Mouse (Mus musculus) MEL (cell line): Measurements from ENCODE around the gene Lsamp. TPM values are rescaled to one million over a fixed set of nuclear protein-coding genes. Genes with fewer than 3 reads are reported as not detected.

Source experiments
- DNase-seq: peaks from one replicate; pipeline ENCODE4 v3.0.0; 2011; ENCODE audit warnings: low read depth, low spot score
- H3K27ac ChIP-seq: 2 replicates; pipeline ENCODE4 v1.5.1; 2012; ENCODE audit warnings: low read depth, mild to moderate bottlenecking, control low read depth, low read length, moderate library complexity; ENCODE audit not compliant: control insufficient read depth
- H3K27me3 ChIP-seq, 2 experiments: fragments of 150-350 bp in 1 of 2; sonication (generic) in 1 of 2; 2 replicates each; pipeline ENCODE4 v1.6.1; 2012; ENCODE audit warnings: low read length in 2 of 2, mild to moderate bottlenecking in 2 of 2, improper control_type of control experiment in 1 of 2, moderate library complexity in 1 of 2; ENCODE audit not compliant: insufficient read depth in 2 of 2, control insufficient read depth in 1 of 2
- H3K36me3 ChIP-seq, 2 experiments: 2 replicates each; pipeline ENCODE4 v1.6.1; 2012 to 2014; ENCODE audit warnings: low read length in 2 of 2, improper control_type of control experiment in 1 of 2, inconsistent platforms in 1 of 2, mild to moderate bottlenecking in 1 of 2; ENCODE audit not compliant: insufficient read depth in 2 of 2, control insufficient read depth in 1 of 2
- H3K4me1 ChIP-seq, 2 experiments: fragments of 150-350 bp in 1 of 2; sonication (generic) in 1 of 2; 2 replicates each; pipeline ENCODE4 v1.6.1; 2012; ENCODE audit warnings: low read length in 2 of 2, improper control_type of control experiment in 1 of 2, mild to moderate bottlenecking in 1 of 2; ENCODE audit not compliant: insufficient read depth in 2 of 2, control insufficient read depth in 1 of 2
- H3K4me3 ChIP-seq, 2 experiments: fragments of 150-350 bp in 1 of 2; sonication (generic) in 1 of 2; 2 replicates each; pipeline ENCODE4 v1.5.1; 2012; ENCODE audit warnings: low read depth in 2 of 2, low read length in 2 of 2, mild to moderate bottlenecking in 2 of 2, moderate library complexity in 2 of 2, control low read depth in 1 of 2, improper control_type of control experiment in 1 of 2; ENCODE audit not compliant: control insufficient read depth in 1 of 2, insufficient read depth in 1 of 2
- H3K79me2 ChIP-seq: 2 replicates; pipeline ENCODE4 v1.6.1; 2012; ENCODE audit warnings: mild to moderate bottlenecking, low read length, moderate library complexity; ENCODE audit not compliant: control insufficient read depth, poor library complexity, insufficient read depth
- H3K9ac ChIP-seq: 2 replicates; pipeline ENCODE4 v1.6.1; 2012; ENCODE audit warnings: low read depth, mild to moderate bottlenecking, control low read depth, low read length, moderate library complexity; ENCODE audit not compliant: control insufficient read depth, poor library complexity, severe bottlenecking
- H3K9me3 ChIP-seq: fragments of 150-350 bp; sonication (generic); replicated peaks from 2 replicates; pipeline ENCODE4 v1.6.1; 2012; ENCODE audit warnings: mild to moderate bottlenecking, low read length, improper control_type of control experiment, moderate library complexity; ENCODE audit not compliant: insufficient read depth
- BHLHE40 ChIP-seq: IDR thresholded peaks from 2 replicates; pipeline ENCODE4 v1.6.1; 2012; ENCODE audit warnings: low read depth, mild to moderate bottlenecking, inconsistent platforms, low read length, improper control_type of control experiment, borderline replicate concordance
- CTCF ChIP-seq, 3 experiments: IDR thresholded peaks in 2 of 3; conservative IDR thresholded peaks in 1 of 3; 2 replicates each; pipeline ENCODE4 v1.5.1; 2011 to 2012; ENCODE audit warnings: low read length in 3 of 3, low read depth in 2 of 3, mild to moderate bottlenecking in 2 of 3, improper control_type of control experiment in 1 of 3, inconsistent platforms in 1 of 3, mixed read lengths in 1 of 3, moderate library complexity in 1 of 3; ENCODE audit not compliant: control insufficient read depth in 1 of 3, insufficient read depth in 1 of 3, poor library complexity in 1 of 3, severe bottlenecking in 1 of 3
- E2F4 ChIP-seq: IDR thresholded peaks from 2 replicates; pipeline ENCODE4 v1.6.1; 2011; ENCODE audit warnings: low read depth, low read length, improper control_type of control experiment, borderline replicate concordance
- ELF1 ChIP-seq: IDR thresholded peaks from 2 replicates; pipeline ENCODE4 v1.6.1; 2014; ENCODE audit warnings: low read depth, mild to moderate bottlenecking, inconsistent platforms, low read length, improper control_type of control experiment, moderate library complexity
- ETS1 ChIP-seq: IDR thresholded peaks from 2 replicates; pipeline ENCODE4 v1.6.1; 2012; ENCODE audit warnings: low read depth, mild to moderate bottlenecking, inconsistent platforms, low read length, improper control_type of control experiment, moderate library complexity
- GABPA ChIP-seq: IDR thresholded peaks from 2 replicates; pipeline ENCODE4 v1.6.1; 2012; ENCODE audit warnings: low read depth, mild to moderate bottlenecking, inconsistent platforms, low read length, improper control_type of control experiment, moderate library complexity
- HCFC1 ChIP-seq: IDR thresholded peaks from 2 replicates; pipeline ENCODE4 v1.6.1; 2012; ENCODE audit warnings: low read depth, mild to moderate bottlenecking, inconsistent platforms, low read length, improper control_type of control experiment, moderate library complexity
- KAT2A ChIP-seq: conservative IDR thresholded peaks from 2 replicates; pipeline ENCODE4 v1.6.1; 2012; ENCODE audit warnings: low read depth, low read length, improper control_type of control experiment, inconsistent platforms
- MAZ ChIP-seq: IDR thresholded peaks from 2 replicates; pipeline ENCODE4 v1.6.1; 2012; ENCODE audit warnings: low read depth, mild to moderate bottlenecking, inconsistent platforms, low read length, improper control_type of control experiment
- MXI1 ChIP-seq: IDR thresholded peaks from 2 replicates; pipeline ENCODE4 v1.6.1; 2011; ENCODE audit warnings: mild to moderate bottlenecking, low read depth, low read length, improper control_type of control experiment
- MYB ChIP-seq: IDR thresholded peaks from 2 replicates; pipeline ENCODE4 v1.6.1; 2011; ENCODE audit warnings: mild to moderate bottlenecking, low read depth, low read length, improper control_type of control experiment
- MYC ChIP-seq: IDR thresholded peaks from 2 replicates; pipeline ENCODE4 v1.6.1; 2011; ENCODE audit warnings: low read depth, mild to moderate bottlenecking, low read length, improper control_type of control experiment, moderate library complexity
- POLR2A ChIP-seq, 2 experiments: IDR thresholded peaks; 2 replicates each; pipeline ENCODE4 v1.6.1; 2011 to 2012; ENCODE audit warnings: low read length in 2 of 2, mild to moderate bottlenecking in 2 of 2, control low read depth in 1 of 2, improper control_type of control experiment in 1 of 2, low read depth in 1 of 2, moderate library complexity in 1 of 2; ENCODE audit not compliant: control insufficient read depth in 1 of 2, insufficient read depth in 1 of 2, poor library complexity in 1 of 2
- POLR2AphosphoS2 ChIP-seq: IDR thresholded peaks from 2 replicates; pipeline ENCODE4 v1.6.1; 2011; ENCODE audit warnings: low read length, improper control_type of control experiment
- POLR2AphosphoS5 ChIP-seq: IDR thresholded peaks from 2 replicates; pipeline ENCODE4 v1.6.1; 2012; ENCODE audit warnings: low read depth, borderline replicate concordance, mild to moderate bottlenecking, inconsistent platforms, low read length, moderate library complexity, mixed read lengths
- RAD21 ChIP-seq: IDR thresholded peaks from 2 replicates; pipeline ENCODE4 v1.6.1; 2011; ENCODE audit warnings: mild to moderate bottlenecking, low read depth, low read length, improper control_type of control experiment
- RCOR1 ChIP-seq: IDR thresholded peaks from 2 replicates; pipeline ENCODE4 v1.6.1; 2012; ENCODE audit warnings: low read depth, mild to moderate bottlenecking, inconsistent platforms, low read length, improper control_type of control experiment
- SMC3 ChIP-seq: IDR thresholded peaks from 2 replicates; pipeline ENCODE4 v1.6.1; 2011; ENCODE audit warnings: low read depth, low read length, improper control_type of control experiment
- TBP ChIP-seq: IDR thresholded peaks from 2 replicates; pipeline ENCODE4 v1.8.0; 2011; ENCODE audit warnings: low read depth, low read length, improper control_type of control experiment
- TCF12 ChIP-seq: IDR thresholded peaks from 2 replicates; pipeline ENCODE4 v1.6.1; 2014; ENCODE audit warnings: low read depth, mild to moderate bottlenecking, inconsistent platforms, low read length, improper control_type of control experiment, moderate library complexity
- USF2 ChIP-seq, 2 experiments: IDR thresholded peaks; 2 replicates each; pipeline ENCODE4 v1.6.1; 2011 to 2012; ENCODE audit warnings: improper control_type of control experiment in 2 of 2, low read length in 2 of 2, borderline replicate concordance in 1 of 2, inconsistent platforms in 1 of 2, low read depth in 1 of 2, mild to moderate bottlenecking in 1 of 2; ENCODE audit not compliant: insufficient read depth in 1 of 2
- ZKSCAN1 ChIP-seq: IDR thresholded peaks from 2 replicates; pipeline ENCODE4 v1.6.1; 2012; ENCODE audit warnings: low read depth, mild to moderate bottlenecking, inconsistent platforms, low read length, improper control_type of control experiment, moderate library complexity
- ZNF384 ChIP-seq: IDR thresholded peaks from 2 replicates; pipeline ENCODE4 v1.6.1; 2012; ENCODE audit warnings: low read depth, mild to moderate bottlenecking, inconsistent platforms, low read length, improper control_type of control experiment
- polyA plus RNA-seq, 2 experiments: library from polyadenylated mRNA; stranded (reverse) in 1 of 2; unstranded in 1 of 2; fragments of >175 nt in 1 of 2; fragments of >200 nt in 1 of 2; gene quantifications; 2 replicates each; pipeline versions ENCODE4 v1.2.1 to v1.2.4; 2012; ENCODE audit warnings: low replicate concordance in 2 of 2, low read depth in 1 of 2; ENCODE audit not compliant: insufficient read length in 2 of 2, insufficient read depth in 1 of 2, missing spikeins in 1 of 2
- total RNA-seq: library from RNA; depleted of rRNA; stranded (reverse); fragments of 300-350 nt; gene quantifications from 2 replicates; pipeline ENCODE4 v1.2.3, GENCODE M21; 2012

The Lsamp gene
- total and polyA plus RNA-seq, 3 experiments, result 0.42 TPM; not detected in 2

- Histone ChIP-seq H3K27me3 (no peaks in the 10 kb centered on the region), H3K4me1 (no peaks in the 10 kb centered on the region), H3K36me3 (no peaks in the 10 kb centered on the region), H3K4me3 (no peak overlapping the region), H3K9me3 (no peaks in the 10 kb centered on the region), H3K79me2 (no peaks in the 10 kb centered on the region), H3K27ac (no peak overlapping the region), H3K9ac (no peak overlapping the region)
- TF ChIP-seq E2F4, result no peak
- no peak for TF ChIP-seq USF2 (IDR thresholded peaks at IDR 0.05; ENCODE audit: borderline replicate concordance in 1 of 2, insufficient read depth in 1 of 2, low read depth in 1 of 2, low read length in 2 of 2)
- no peak for TF ChIP-seq MYB
- TF ChIP-seq SMC3, result no peak
- TF ChIP-seq ELF1, result no peak
- no peak for TF ChIP-seq MAZ
- no peak for TF ChIP-seq MYC
- no peak for TF ChIP-seq ZNF384
- no peak for TF ChIP-seq CTCF (IDR thresholded peaks at IDR 0.05 in 2 of 3, conservative IDR thresholded peaks at IDR 0.05 in 1 of 3; ENCODE audit: control insufficient read depth in 1 of 3, insufficient read depth in 1 of 3, low read depth in 2 of 3, low read length in 3 of 3, poor library complexity in 1 of 3, severe bottlenecking in 1 of 3)
- TF ChIP-seq MXI1, result no peak
- no peak for TF ChIP-seq ZKSCAN1
- no peak for TF ChIP-seq ETS1
- no peak for TF ChIP-seq POLR2AphosphoS5
- no peak for TF ChIP-seq RCOR1
- no peak for TF ChIP-seq POLR2A (IDR thresholded peaks at IDR 0.05; ENCODE audit: control insufficient read depth in 1 of 2, insufficient read depth in 1 of 2, low read depth in 1 of 2, low read length in 2 of 2, poor library complexity in 1 of 2)
- TF ChIP-seq RAD21, result no peak
- TF ChIP-seq POLR2AphosphoS2, result no peak
- no peak for TF ChIP-seq HCFC1
- no peak for TF ChIP-seq KAT2A
- no peak for TF ChIP-seq TCF12
- DNase-seq, result no peak
Observed at GRCm38 (mm10) chr16:41916342-41916741, 1932.2 kb downstream of the Lsamp start.

GRCm38 (mm10) chr16:41917057-41917821 is 1933.1 kb downstream of the Lsamp start:
- no peaks in the 10 kb centered on the region for H3K79me2 ChIP-seq
- H3K4me3 ChIP-seq, result no peak overlapping the region
- H3K4me1 ChIP-seq, result no peaks in the 10 kb centered on the region
- H3K36me3 ChIP-seq, result no peaks in the 10 kb centered on the region
- no peaks in the 10 kb centered on the region for H3K9me3 ChIP-seq
- H3K27ac ChIP-seq, result no peak overlapping the region
- no peak for DNase-seq
- H3K9ac ChIP-seq, result no peak overlapping the region
- TF ChIP-seq ETS1 (no peak), TBP (no peak), GABPA (no peak), BHLHE40 (no peak)
- H3K27me3 ChIP-seq, result no peaks in the 10 kb centered on the region
